Mouse (Mus musculus): ENCODE measurements at regions not wholly inside any gene's neighbourhood (a gene's known extent, or its start where the extent isn't known, plus 50 kb on each side); places are given as distances from the start of the nearest gene placed in this dataset.
A peak's percentile ranks its signal among the peaks of the same experiment; 100 is the strongest.

DNA sequence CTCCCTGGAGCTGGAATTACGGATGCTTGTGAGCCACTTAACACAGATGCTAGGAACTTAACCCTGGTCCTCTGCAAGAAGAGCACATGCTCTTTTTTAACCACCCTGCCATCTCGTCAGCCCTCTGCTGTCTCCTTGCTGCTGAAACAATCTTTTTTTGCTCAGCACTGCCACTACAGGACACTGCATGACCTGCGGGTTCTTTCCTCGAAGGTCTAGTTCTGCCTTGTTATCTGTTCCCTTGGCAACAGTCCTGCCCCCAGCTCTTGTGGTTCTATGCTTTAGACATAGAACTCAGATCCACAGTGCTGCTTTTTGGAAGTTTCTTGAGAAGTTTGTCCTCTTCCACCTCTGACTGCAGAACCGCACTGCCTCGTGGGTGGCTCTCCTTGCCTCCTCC lies 104.6 kb upstream of the Smad3 start:
- 29% methylated on average over 6 of the region's 6 CpGs for WGBS (ENCODE audit: insufficient replicate concordance)
- no peak overlapping the region for H3K9ac ChIP-seq (ENCODE audit: low read depth, low read length)
- H3K4me1 ChIP-seq (ENCODE audit: control insufficient read depth, insufficient read depth, low read length) = peaks cover 17% of the 10 kb centered on the region; the same call in 1 of the 2 replicates
- H3K27ac ChIP-seq (ENCODE audit: low read depth, low read length) = no peak overlapping the region
- no peaks in the 10 kb centered on the region for H3K36me3 ChIP-seq (ENCODE audit: control insufficient read depth, insufficient read depth, low read length)
- H3K27me3 ChIP-seq (ENCODE audit: control insufficient read depth, insufficient read depth, low read length) = no peaks in the 10 kb centered on the region
- H3K4me3 ChIP-seq (ENCODE audit: low read depth, low read length) = no peak overlapping the region
- no peaks in the 10 kb centered on the region for H3K9me3 ChIP-seq (replicated peaks; ENCODE audit: control insufficient read depth, low read length)
- no peak overlapping the region for H3K4me2 ChIP-seq
- ATAC-seq (replicated peaks; ENCODE audit: insufficient number of reproducible peaks, low FRiP score, low TSS enrichment) = no peak

DNA sequence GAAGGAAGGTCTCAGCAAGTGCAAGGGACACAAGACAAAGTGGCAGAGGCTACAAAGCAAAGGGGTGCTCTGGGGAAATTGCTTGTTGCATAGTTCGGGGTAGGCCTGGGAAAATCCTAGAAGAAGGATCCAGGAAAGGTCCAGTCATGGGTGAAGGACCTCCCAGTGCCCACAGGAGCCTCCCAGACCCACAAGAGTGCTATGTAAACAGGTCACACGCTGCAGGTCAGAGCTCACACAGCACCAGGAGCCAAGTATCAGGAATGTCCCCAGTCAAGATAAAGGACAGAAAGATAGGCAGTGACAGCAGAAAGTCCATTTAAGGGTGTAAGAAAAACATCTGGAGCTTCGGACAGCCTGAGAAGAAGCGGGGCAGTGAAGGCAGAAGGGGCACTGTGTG lies 103.6 kb upstream of the Smad3 start:
- no peak for ATAC-seq (replicated peaks; ENCODE audit: insufficient number of reproducible peaks, low FRiP score, low TSS enrichment)
- H3K9ac ChIP-seq (ENCODE audit: low read depth, low read length) = no peak overlapping the region

DNA sequence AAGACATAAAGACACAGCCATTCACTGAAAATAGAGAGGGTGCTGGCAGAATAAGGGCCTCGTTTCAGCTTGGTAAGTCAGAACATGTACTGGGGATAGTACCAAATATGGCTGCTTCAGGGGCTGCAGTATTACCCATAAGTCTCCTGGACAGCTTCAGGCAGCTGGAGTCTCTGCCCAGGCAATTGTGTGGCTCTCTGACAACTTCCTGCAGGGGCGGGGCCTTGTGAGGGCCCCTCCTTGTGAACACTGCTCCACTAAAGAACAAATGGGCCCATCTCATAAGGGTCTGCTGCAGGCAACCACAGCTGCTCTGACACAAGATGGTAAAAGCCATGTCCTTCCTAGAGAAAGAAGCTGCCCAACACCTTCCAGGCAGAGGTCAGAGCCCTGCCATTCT lies 102.4 kb upstream of the Smad3 start:
- Histone ChIP-seq H3K27ac (ENCODE audit: low read depth, low read length) (no peak overlapping the region), H3K9ac (ENCODE audit: low read depth, low read length) (no peak overlapping the region), H3K36me3 (ENCODE audit: control insufficient read depth, insufficient read depth, low read length) (no peaks in the 10 kb centered on the region), H3K9me3 (replicated peaks; ENCODE audit: control insufficient read depth, low read length) (no peaks in the 10 kb centered on the region), H3K4me3 (ENCODE audit: low read depth, low read length) (no peak overlapping the region), H3K27me3 (ENCODE audit: control insufficient read depth, insufficient read depth, low read length) (no peaks in the 10 kb centered on the region), H3K4me2 (no peak overlapping the region), H3K4me1 (ENCODE audit: control insufficient read depth, insufficient read depth, low read length) (peaks cover 20% of the 10 kb centered on the region; the same call in 1 of the 2 replicates)
- no peak for ATAC-seq (replicated peaks; ENCODE audit: insufficient number of reproducible peaks, low FRiP score, low TSS enrichment)
- WGBS (ENCODE audit: insufficient replicate concordance) = 75% methylated on average over 2 of the region's 2 CpGs

More for the DNA sequence above, 103.6 kb upstream of the Smad3 start:
- WGBS (ENCODE audit: insufficient replicate concordance) = 30% methylated on average over 4 of the region's 4 CpGs
- Histone ChIP-seq H3K36me3 (ENCODE audit: control insufficient read depth, insufficient read depth, low read length) (no peaks in the 10 kb centered on the region), H3K9me3 (replicated peaks; ENCODE audit: control insufficient read depth, low read length) (no peaks in the 10 kb centered on the region), H3K27ac (ENCODE audit: low read depth, low read length) (no peak overlapping the region), H3K4me2 (no peak overlapping the region), H3K27me3 (ENCODE audit: control insufficient read depth, insufficient read depth, low read length) (no peaks in the 10 kb centered on the region), H3K4me1 (ENCODE audit: control insufficient read depth, insufficient read depth, low read length) (peaks cover 18% of the 10 kb centered on the region; the same call in 1 of the 2 replicates), H3K4me3 (ENCODE audit: low read depth, low read length) (no peak overlapping the region)

- H3K9me3 ChIP-seq (replicated peaks; ENCODE audit: control insufficient read depth, low read length) = no peaks in the 10 kb centered on the region
- WGBS (ENCODE audit: insufficient replicate concordance) = 72% methylated on average over 9 of the region's 9 CpGs
These were observed 98.4 kb upstream of the Smad3 start for GRCm38 (mm10) chr9:63856065-63856736.

DNA sequence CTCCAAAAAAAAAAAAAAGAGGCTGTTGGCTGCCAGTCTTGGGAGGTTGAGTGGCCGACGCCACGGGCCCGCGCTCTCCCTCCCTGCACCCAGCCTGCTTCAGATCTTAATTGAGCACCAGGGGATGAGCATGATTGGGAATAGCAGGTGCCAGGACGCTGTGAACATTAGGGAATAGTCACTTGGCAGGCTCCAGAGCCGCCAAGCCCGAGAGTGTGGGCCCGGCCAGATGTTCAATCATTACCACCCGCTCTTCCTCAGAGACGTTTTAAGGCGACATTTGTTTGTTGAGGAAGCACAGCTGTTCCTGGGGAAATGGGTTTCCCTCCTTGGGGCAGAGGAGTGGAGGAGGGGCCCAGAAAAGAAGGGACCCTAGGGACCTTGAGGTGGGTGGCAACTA lies 94.0 kb upstream of the Smad3 start:
- WGBS (ENCODE audit: insufficient replicate concordance) = 67% methylated on average over 12 of the region's 12 CpGs
- no peak for ATAC-seq (replicated peaks; ENCODE audit: insufficient number of reproducible peaks, low FRiP score, low TSS enrichment)
- no peaks in the 10 kb centered on the region for H3K36me3 ChIP-seq (ENCODE audit: control insufficient read depth, insufficient read depth, low read length)
- H3K4me2 ChIP-seq = no peak overlapping the region
- no peak overlapping the region for H3K4me3 ChIP-seq (ENCODE audit: low read depth, low read length)
- H3K9ac ChIP-seq (ENCODE audit: low read depth, low read length) = no peak overlapping the region
- 0 out of 2 replicates have a peak, but pooled peaks cover 3% of the 10 kb centered on the region for H3K4me1 ChIP-seq (ENCODE audit: control insufficient read depth, insufficient read depth, low read length)
- H3K9me3 ChIP-seq (replicated peaks; ENCODE audit: control insufficient read depth, low read length) = no peaks in the 10 kb centered on the region
- H3K27me3 ChIP-seq (ENCODE audit: control insufficient read depth, insufficient read depth, low read length) = no peaks in the 10 kb centered on the region
- no peak overlapping the region for H3K27ac ChIP-seq (ENCODE audit: low read depth, low read length)

More at GRCm38 (mm10) chr9:63856065-63856736, 98.4 kb upstream of the Smad3 start:
- Histone ChIP-seq H3K4me3 (ENCODE audit: low read depth, low read length) (no peak overlapping the region), H3K27me3 (ENCODE audit: control insufficient read depth, insufficient read depth, low read length) (no peaks in the 10 kb centered on the region), H3K4me1 (ENCODE audit: control insufficient read depth, insufficient read depth, low read length) (peaks cover 6% of the 10 kb centered on the region; the same call in 1 of the 2 replicates), H3K36me3 (ENCODE audit: control insufficient read depth, insufficient read depth, low read length) (no peaks in the 10 kb centered on the region), H3K27ac (ENCODE audit: low read depth, low read length) (no peak overlapping the region), H3K4me2 (no peak overlapping the region), H3K9ac (ENCODE audit: low read depth, low read length) (no peak overlapping the region)
- no peak for ATAC-seq (replicated peaks; ENCODE audit: insufficient number of reproducible peaks, low FRiP score, low TSS enrichment)

DNA sequence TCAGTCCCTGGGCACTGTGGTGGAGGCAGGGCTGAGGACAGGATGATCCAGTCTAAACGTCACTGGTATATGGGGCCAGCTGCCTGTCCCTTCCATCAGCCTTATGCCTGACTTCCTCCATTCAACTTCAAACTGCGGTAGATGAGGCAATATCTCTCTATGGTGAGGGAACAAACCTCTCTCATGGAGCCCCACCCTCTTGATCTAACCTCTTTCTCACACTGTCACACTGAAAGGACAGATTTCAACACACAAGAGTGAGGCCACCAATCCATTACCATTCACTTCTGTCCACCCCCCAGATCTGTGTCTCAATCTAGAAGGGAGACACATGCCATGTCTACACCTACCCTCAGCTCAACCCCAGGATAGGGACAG lies 92.5 kb upstream of the Smad3 start:
- Histone ChIP-seq H3K4me2 (no peak overlapping the region), H3K27me3 (ENCODE audit: control insufficient read depth, insufficient read depth, low read length) (no peaks in the 10 kb centered on the region; the same call in 1 of the 2 replicates), H3K4me1 (ENCODE audit: control insufficient read depth, insufficient read depth, low read length) (no peaks in the 10 kb centered on the region), H3K4me3 (ENCODE audit: low read depth, low read length) (no peak overlapping the region), H3K36me3 (ENCODE audit: control insufficient read depth, insufficient read depth, low read length) (no peaks in the 10 kb centered on the region), H3K9me3 (replicated peaks; ENCODE audit: control insufficient read depth, low read length) (no peaks in the 10 kb centered on the region), H3K27ac (ENCODE audit: low read depth, low read length) (no peak overlapping the region), H3K9ac (ENCODE audit: low read depth, low read length) (no peak overlapping the region)
- no peak for ATAC-seq (replicated peaks; ENCODE audit: insufficient number of reproducible peaks, low FRiP score, low TSS enrichment)
- 64% methylated on average over 2 of the region's 2 CpGs for WGBS (ENCODE audit: insufficient replicate concordance)

DNA sequence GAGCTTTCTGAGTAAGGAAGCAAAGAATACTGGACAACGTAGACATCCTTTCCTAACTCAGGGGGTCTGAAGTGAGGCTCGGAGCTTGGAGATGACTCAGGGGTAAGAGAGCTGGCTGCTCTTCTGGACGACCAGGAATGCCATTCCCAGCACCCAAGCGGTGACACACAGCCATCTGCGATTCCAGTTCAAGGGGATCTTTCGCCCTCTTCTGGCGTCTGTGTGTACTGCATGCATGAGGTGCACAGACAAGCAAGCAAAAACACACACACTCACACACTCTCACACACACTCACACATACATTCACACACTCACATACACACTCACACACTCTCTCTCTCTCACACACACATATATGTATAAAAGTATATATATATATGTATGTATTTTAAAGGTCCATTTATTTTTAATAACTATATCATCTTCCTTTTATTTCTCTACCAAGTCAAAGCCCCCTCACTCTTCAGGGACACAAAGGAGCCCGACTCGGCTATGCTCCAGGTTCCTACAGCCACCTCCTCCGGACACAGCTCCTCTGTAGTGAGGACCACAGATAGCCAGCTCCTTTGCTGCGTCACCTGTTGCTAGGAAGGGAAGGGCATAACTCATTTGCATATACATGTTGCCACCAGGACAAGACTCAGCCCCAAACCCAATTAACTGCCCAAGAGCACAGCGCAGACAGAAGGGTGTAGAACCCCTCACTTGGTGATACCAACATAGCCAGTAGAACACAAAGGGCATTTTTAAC lies 91.9 kb upstream of the Smad3 start:
- H3K9ac ChIP-seq (ENCODE audit: low read depth, low read length) = no peak overlapping the region
- no peak overlapping the region for H3K4me3 ChIP-seq (ENCODE audit: low read depth, low read length)
- H3K27ac ChIP-seq (ENCODE audit: low read depth, low read length) = no peak overlapping the region
- WGBS (ENCODE audit: insufficient replicate concordance) = 61% methylated on average over 12 of the region's 12 CpGs
- H3K4me1 ChIP-seq (ENCODE audit: control insufficient read depth, insufficient read depth, low read length) = no peaks in the 10 kb centered on the region
- H3K36me3 ChIP-seq (ENCODE audit: control insufficient read depth, insufficient read depth, low read length) = no peaks in the 10 kb centered on the region
- no peaks in the 10 kb centered on the region; the same call in 1 of the 2 replicates for H3K27me3 ChIP-seq (ENCODE audit: control insufficient read depth, insufficient read depth, low read length)
- no peak overlapping the region for H3K4me2 ChIP-seq
- no peaks in the 10 kb centered on the region for H3K9me3 ChIP-seq (replicated peaks; ENCODE audit: control insufficient read depth, low read length)
- no peak for ATAC-seq (replicated peaks; ENCODE audit: insufficient number of reproducible peaks, low FRiP score, low TSS enrichment)

DNA sequence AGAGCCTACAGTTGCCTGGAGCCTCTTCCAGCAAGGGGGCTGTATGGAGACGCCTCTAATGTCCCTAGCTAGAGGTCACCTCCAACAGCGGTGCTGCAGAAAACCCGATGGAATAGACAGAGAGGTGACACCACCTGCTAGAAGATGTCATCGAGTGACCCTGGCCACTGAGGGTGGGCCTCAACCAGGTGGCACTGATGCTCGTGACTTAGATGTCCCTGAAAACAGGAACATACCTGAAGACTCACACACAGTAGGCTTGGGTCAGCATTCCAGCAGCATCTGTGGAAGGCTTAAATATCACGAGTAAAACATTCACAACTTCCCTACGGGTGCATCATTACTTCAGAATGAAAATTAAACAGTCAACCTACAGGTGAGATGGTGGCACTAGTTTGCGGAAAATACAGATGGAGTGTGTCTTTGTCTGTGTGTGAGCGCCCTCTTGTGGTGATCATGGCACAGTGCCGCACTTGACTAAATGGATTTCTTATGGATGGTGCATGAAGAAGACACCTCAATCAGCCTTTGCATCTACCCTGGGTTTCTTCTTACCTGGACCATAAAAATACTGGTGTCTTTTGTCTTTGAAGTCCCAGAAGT lies 86.2 kb upstream of the Smad3 start:
- Histone ChIP-seq H3K27me3 (ENCODE audit: control insufficient read depth, insufficient read depth, low read length) (no peaks in the 10 kb centered on the region; the same call in 1 of the 2 replicates), H3K36me3 (ENCODE audit: control insufficient read depth, insufficient read depth, low read length) (no peaks in the 10 kb centered on the region), H3K4me3 (ENCODE audit: low read depth, low read length) (no peak overlapping the region), H3K9me3 (replicated peaks; ENCODE audit: control insufficient read depth, low read length) (no peaks in the 10 kb centered on the region), H3K4me2 (no peak overlapping the region), H3K4me1 (ENCODE audit: control insufficient read depth, insufficient read depth, low read length) (no peaks in the 10 kb centered on the region), H3K9ac (ENCODE audit: low read depth, low read length) (no peak overlapping the region), H3K27ac (ENCODE audit: low read depth, low read length) (no peak overlapping the region)
- ATAC-seq (replicated peaks; ENCODE audit: insufficient number of reproducible peaks, low FRiP score, low TSS enrichment) = peak; percentile 52; the same call in 1 of the 2 replicates
- WGBS (ENCODE audit: insufficient replicate concordance) = 30% methylated on average over 10 of the region's 10 CpGs
